Comparison of ENCODE assay signal across 23 mouse cellular contexts in genomic region chr1:140381093-140381492, GRCm38 (mm10).
DNase-seq lines count a peak whose midpoint lies in the region; ATAC-seq and TF ChIP-seq lines count a peak whose summit lies in the region.
"Had no signal": no experiment of that assay in that cellular context is flagged by ENCODE, and none has a peak within 500 bp of the region (broad histone marks: within the 10 kb centered on the region; RNA-seq: fewer than 3 reads in every experiment).

No protein-coding gene starts in this region.

- TF ChIP-seq CTCF in liver, adult 2 months (IDR thresholded peaks at IDR 0.05; ENCODE audit: low read depth, low read length), result no peak

- H3K36me3 ChIP-seq in heart, embryonic 12.5 days, result no peaks in the 10 kb centered on the region
- H3K36me3 ChIP-seq in liver, adult 2 months (ENCODE audit: control insufficient read depth, insufficient read depth, low read length), result no peaks in the 10 kb centered on the region
- H3K36me3 ChIP-seq in liver, embryonic 12.5 days, result no peaks in the 10 kb centered on the region
- H3K36me3 ChIP-seq: forebrain, embryonic 10.5 days; heart, embryonic 15.5 days; hindbrain, embryonic 12.5 days; hindbrain, embryonic 15.5 days had no signal

- peak; percentile 93 for DNase-seq in heart, adult 11 months
- no peak for DNase-seq in heart, postnatal 4 days
- peak; percentile 27 for DNase-seq in heart, adult 8-10 months (ENCODE audit: low spot score)
- DNase-seq in liver, adult 2 months (ENCODE audit: extremely low read depth, low read depth, low spot score), result peak; percentile 97
- peak; percentile 3 for DNase-seq in adipocyte (ENCODE audit: low spot score)
- no peak for DNase-seq in kidney, adult 18-20 months
- DNase-seq: adrenal gland, postnatal 10 days; adrenal gland, postnatal 36 days; cerebellum, adult 18-20 months; cerebellum, adult 9-10 months; cerebellum, postnatal 14 days; gastrocnemius, postnatal 10 days; gastrocnemius, postnatal 36 days had no signal

- no peaks in the 10 kb centered on the region for H3K79me2 ChIP-seq in liver, adult 2 months (ENCODE audit: control insufficient read depth, insufficient read depth, low read length)

- H3K4me2 ChIP-seq in heart, embryonic 12.5 days, result no peak overlapping the region
- no peak overlapping the region for H3K4me2 ChIP-seq in liver, embryonic 12.5 days
- H3K4me2 ChIP-seq: forebrain, embryonic 13.5 days; heart, embryonic 15.5 days; hindbrain, embryonic 12.5 days; hindbrain, embryonic 15.5 days had no signal

- 89% methylated on average over 3 of the region's 3 CpGs for WGBS in heart, embryonic 12.5 days
- WGBS in liver, adult 2 months, result 17% methylated on average over 3 of the region's 3 CpGs
- WGBS in liver, embryonic 12.5 days (ENCODE audit: insufficient replicate concordance), result 83% methylated on average over 3 of the region's 3 CpGs

- no peaks in the 10 kb centered on the region for H3K27me3 ChIP-seq in heart, embryonic 12.5 days (replicated peaks)
- no peaks in the 10 kb centered on the region for H3K27me3 ChIP-seq in liver, adult 2 months (ENCODE audit: control insufficient read depth, insufficient read depth, low read length)
- no peaks in the 10 kb centered on the region for H3K27me3 ChIP-seq in liver, embryonic 12.5 days (replicated peaks)
- H3K27me3 ChIP-seq: forebrain, embryonic 13.5 days; heart, embryonic 15.5 days; hindbrain, embryonic 12.5 days; hindbrain, embryonic 15.5 days had no signal

- H3K4me1 ChIP-seq in heart, embryonic 12.5 days (replicated peaks), result peaks cover 3% of the 10 kb centered on the region; the same call in 1 of the 2 replicates
- peaks cover 10% of the 10 kb centered on the region; the same call in 1 of the 2 replicates for H3K4me1 ChIP-seq in liver, adult 2 months (ENCODE audit: control insufficient read depth, insufficient read depth, low read length)
- no peaks in the 10 kb centered on the region for H3K4me1 ChIP-seq in liver, embryonic 12.5 days
- H3K4me1 ChIP-seq: forebrain, embryonic 13.5 days; heart, embryonic 15.5 days; hindbrain, embryonic 12.5 days; hindbrain, embryonic 15.5 days had no signal

- no peak overlapping the region for H3K4me3 ChIP-seq in heart, embryonic 12.5 days
- H3K4me3 ChIP-seq in liver, adult 2 months (ENCODE audit: insufficient read depth, low read depth, low read length), result no peak overlapping the region
- H3K4me3 ChIP-seq in liver, embryonic 12.5 days, result no peak overlapping the region
- H3K4me3 ChIP-seq: forebrain, embryonic 10.5 days; forebrain, embryonic 13.5 days; heart, embryonic 15.5 days; hindbrain, embryonic 12.5 days; hindbrain, embryonic 15.5 days had no signal

- no peak for ATAC-seq in heart, embryonic 12.5 days (ENCODE audit: insufficient number of reproducible peaks, low FRiP score)
- ATAC-seq in liver, embryonic 12.5 days, result no peak
- ATAC-seq: activated CD4-positive, CD25-positive, alpha-beta regulatory T cell, adult 4 months; forebrain, embryonic 13.5 days; forebrain, embryonic 16.5 days; intestine, postnatal 0 days had no signal

- H3K27ac ChIP-seq in heart, embryonic 12.5 days (ENCODE audit: poor library complexity, severe bottlenecking), result no peak overlapping the region
- H3K27ac ChIP-seq in liver, adult 2 months (replicated peaks; ENCODE audit: insufficient read depth, low read depth, low read length), result peak overlapping the region; percentile 91
- no peak overlapping the region for H3K27ac ChIP-seq in liver, embryonic 12.5 days
- H3K27ac ChIP-seq: forebrain, embryonic 10.5 days; forebrain, embryonic 13.5 days; heart, embryonic 15.5 days; hindbrain, embryonic 12.5 days; hindbrain, embryonic 15.5 days had no signal

- no peak for TF ChIP-seq POLR2A in liver, adult 2 months (IDR thresholded peaks at IDR 0.05; ENCODE audit: extremely low read depth, insufficient read depth, low read length)

- no peak overlapping the region for H3K9ac ChIP-seq in heart, embryonic 12.5 days
- no peak overlapping the region for H3K9ac ChIP-seq in liver, adult 2 months (ENCODE audit: low read depth, low read length)
- H3K9ac ChIP-seq in liver, embryonic 12.5 days, result no peak overlapping the region
- H3K9ac ChIP-seq: forebrain, embryonic 13.5 days; heart, embryonic 15.5 days; hindbrain, embryonic 12.5 days; hindbrain, embryonic 15.5 days had no signal

- H3K9me3 ChIP-seq in heart, embryonic 12.5 days (replicated peaks), result no peaks in the 10 kb centered on the region
- no peaks in the 10 kb centered on the region for H3K9me3 ChIP-seq in liver, embryonic 12.5 days (replicated peaks)
- H3K9me3 ChIP-seq: forebrain, embryonic 10.5 days; forebrain, embryonic 13.5 days; heart, embryonic 15.5 days; hindbrain, embryonic 12.5 days; hindbrain, embryonic 15.5 days had no signal

Comparison
In these comparisons a context has a peak if more than half of its experiments do, and no peak if none do; other contexts are left out.
1. DNase-seq: peak in heart, adult 11 months (single experiment), heart, adult 8-10 months (single experiment), liver, adult 2 months (single experiment) and adipocyte (single experiment); none in heart, postnatal 4 days (single experiment) and kidney, adult 18-20 months (single experiment).